In the genomic region with DNA sequence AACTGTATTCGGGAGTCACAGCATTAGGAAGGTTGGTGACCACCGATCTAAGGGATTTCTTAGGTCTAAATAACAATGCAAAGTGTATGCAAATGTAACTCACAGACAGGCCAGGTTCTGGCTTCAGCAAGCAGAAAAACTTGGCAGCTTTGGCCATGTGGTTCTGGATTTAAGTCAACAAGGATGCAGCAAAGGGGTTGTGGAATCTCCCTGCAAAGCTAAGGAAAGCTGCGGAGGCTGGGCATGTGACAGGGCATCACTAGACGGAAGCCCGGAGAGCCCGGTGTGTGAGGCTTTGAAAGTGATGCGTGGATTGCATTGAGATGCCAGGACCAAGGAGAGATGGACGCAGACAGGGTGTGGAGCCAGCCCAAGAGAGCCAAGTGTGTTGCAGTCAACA, we compare ENCODE assay signal across 27 mouse cellular contexts.
"Had no signal": no experiment of that assay in that cellular context is flagged by ENCODE, and none has a peak within 500 bp of the region (broad histone marks: within the 10 kb centered on the region; RNA-seq: fewer than 3 reads in every experiment).

No protein-coding gene starts in this region.

- H3K4me1 ChIP-seq: limb, embryonic 10.5 days; limb, embryonic 12.5 days; limb, embryonic 13.5 days; limb, embryonic 15.5 days; liver, embryonic 12.5 days; liver, embryonic 13.5 days; liver, embryonic 15.5 days; lung, embryonic 15.5 days had no signal

- H3K27ac ChIP-seq: limb, embryonic 10.5 days; limb, embryonic 12.5 days; limb, embryonic 13.5 days; limb, embryonic 15.5 days; liver, embryonic 12.5 days; liver, embryonic 13.5 days; liver, embryonic 14.5 days; liver, embryonic 15.5 days; lung, embryonic 15.5 days; macrophage; midbrain, embryonic 10.5 days; midbrain, embryonic 12.5 days; midbrain, embryonic 13.5 days; midbrain, embryonic 15.5 days; neural tube, embryonic 12.5 days had no signal

- H3K27me3 ChIP-seq: limb, embryonic 12.5 days; limb, embryonic 13.5 days; limb, embryonic 15.5 days; liver, embryonic 12.5 days; lung, embryonic 15.5 days; midbrain, embryonic 12.5 days; midbrain, embryonic 13.5 days; midbrain, embryonic 15.5 days; neural tube, embryonic 12.5 days had no signal

- H3K4me3 ChIP-seq: limb, embryonic 10.5 days; limb, embryonic 12.5 days; limb, embryonic 13.5 days; limb, embryonic 15.5 days; liver, embryonic 12.5 days; liver, embryonic 13.5 days; liver, embryonic 15.5 days; lung, embryonic 15.5 days; megakaryocyte, embryonic 14.5 days; midbrain, embryonic 10.5 days; midbrain, embryonic 12.5 days; midbrain, embryonic 13.5 days; midbrain, embryonic 15.5 days; myocyte; neural tube, embryonic 12.5 days had no signal

- DNase-seq: liver; liver, embryonic 13.5 days; liver, postnatal 0 days; lung, adult 18-20 months; lung, adult 2 months; lung, embryonic 14.5 days; lung, postnatal 10 days; lung, postnatal 14 days; lung, postnatal 36 days; lung, postnatal 4 days; midbrain, embryonic 14.5 days had no signal
